Mouse (Mus musculus): ENCODE results near the gene Plekha7. TPM values are rescaled to one million over a fixed set of nuclear protein-coding genes. Genes with fewer than 3 reads are reported as not detected.

Plekha7 gene
- polyA plus RNA-seq, 1 experiment from 2014 or later = 4.2 TPM

DNA sequence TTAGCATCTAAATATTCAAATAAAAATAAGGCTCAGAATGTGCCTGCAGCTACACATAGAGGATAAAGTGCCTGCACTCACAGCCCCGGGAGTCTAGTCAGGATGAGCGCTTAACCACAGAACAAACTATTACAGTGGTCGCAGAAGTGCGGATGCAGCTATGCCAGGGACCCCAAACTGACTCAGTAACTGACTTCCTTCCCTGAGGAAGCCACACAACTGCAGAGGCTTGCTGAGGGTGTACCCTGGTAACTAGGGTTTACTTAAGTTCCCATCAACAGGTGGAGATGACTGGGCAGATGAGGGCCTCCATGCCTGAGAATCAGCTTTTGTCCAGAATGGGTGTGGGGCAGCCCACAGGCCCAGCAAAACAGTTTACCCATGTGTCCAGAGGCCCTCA, 69.9 kb downstream of the Plekha7 start:
- Histone ChIP-seq H3K9me3 (replicated peaks; ENCODE audit: control insufficient read depth, low read length) (no peaks in the 10 kb centered on the region), H3K27me3 (ENCODE audit: control insufficient read depth, insufficient read depth, low read depth, low read length) (peaks cover 11% of the 10 kb centered on the region), H3K4me1 (ENCODE audit: control insufficient read depth, low read depth, low read length) (peaks cover 7% of the 10 kb centered on the region), H3K36me3 (ENCODE audit: control insufficient read depth, insufficient read depth) (no peaks in the 10 kb centered on the region), H3K9ac (ENCODE audit: low read depth, low read length) (no peak overlapping the region), H3K4me2 (ENCODE audit: low read depth, low read length) (no peak overlapping the region), H3K4me3 (ENCODE audit: low read depth, low read length) (no peak overlapping the region), H3K27ac (ENCODE audit: low read length) (no peak overlapping the region)
- ATAC-seq (ENCODE audit: low read depth) = no peak
- 23% methylated on average over 4 of the region's 4 CpGs for WGBS (ENCODE audit: insufficient replicate concordance)

- Histone ChIP-seq H3K9me3 (replicated peaks; ENCODE audit: control insufficient read depth, low read length) (no peaks in the 10 kb centered on the region), H3K4me3 (ENCODE audit: low read depth, low read length) (peak overlapping the region; percentile 46), H3K27ac (ENCODE audit: low read length) (no peak overlapping the region), H3K4me2 (ENCODE audit: low read depth, low read length) (peak overlapping the region; percentile 55), H3K4me1 (ENCODE audit: control insufficient read depth, low read depth, low read length) (peaks cover 7% of the 10 kb centered on the region), H3K9ac (ENCODE audit: low read depth, low read length) (no peak overlapping the region), H3K36me3 (ENCODE audit: control insufficient read depth, insufficient read depth) (no peaks in the 10 kb centered on the region), H3K27me3 (ENCODE audit: control insufficient read depth, insufficient read depth, low read depth, low read length) (peaks cover 11% of the 10 kb centered on the region)
- WGBS (ENCODE audit: insufficient replicate concordance) = 1% methylated on average over 69 of the region's 69 CpGs
- peak; percentile 39; the same call in 1 of the 2 replicates for ATAC-seq (ENCODE audit: low read depth)
Observed at GRCm38 (mm10) chr7:116237157-116237981, 70.8 kb downstream of the Plekha7 start.

DNA sequence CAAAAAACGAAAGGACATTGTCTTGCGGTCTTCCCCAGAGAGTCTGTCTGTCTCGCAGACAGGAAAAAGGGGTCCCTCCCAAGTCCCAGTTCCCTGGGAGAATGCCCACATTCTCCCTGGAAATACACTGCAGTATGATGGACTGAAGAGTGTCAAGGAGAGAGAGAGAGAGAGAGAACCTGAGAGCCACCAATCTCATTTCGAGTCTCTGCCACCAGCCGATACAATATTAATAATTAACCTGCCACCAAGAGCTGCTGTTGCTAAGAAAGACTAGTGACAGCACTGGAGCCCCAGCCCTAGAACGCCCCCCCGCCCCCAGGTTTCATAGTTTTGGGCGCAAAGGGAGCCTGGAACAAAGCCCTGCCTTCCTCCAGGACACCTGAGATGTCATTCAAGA, 71.6 kb downstream of the Plekha7 start:
- Histone ChIP-seq H3K4me1 (ENCODE audit: control insufficient read depth, low read depth, low read length) (peaks cover 7% of the 10 kb centered on the region), H3K9ac (ENCODE audit: low read depth, low read length) (no peak overlapping the region), H3K36me3 (ENCODE audit: control insufficient read depth, insufficient read depth) (no peaks in the 10 kb centered on the region), H3K9me3 (replicated peaks; ENCODE audit: control insufficient read depth, low read length) (no peaks in the 10 kb centered on the region), H3K4me3 (ENCODE audit: low read depth, low read length) (peak overlapping the region; percentile 46), H3K27me3 (ENCODE audit: control insufficient read depth, insufficient read depth, low read depth, low read length) (peaks cover 11% of the 10 kb centered on the region), H3K4me2 (ENCODE audit: low read depth, low read length) (peak overlapping the region; percentile 55), H3K27ac (ENCODE audit: low read length) (no peak overlapping the region)
- WGBS (ENCODE audit: insufficient replicate concordance) = 45% methylated on average over 8 of the region's 8 CpGs
- ATAC-seq (ENCODE audit: low read depth) = peak; percentile 57

DNA sequence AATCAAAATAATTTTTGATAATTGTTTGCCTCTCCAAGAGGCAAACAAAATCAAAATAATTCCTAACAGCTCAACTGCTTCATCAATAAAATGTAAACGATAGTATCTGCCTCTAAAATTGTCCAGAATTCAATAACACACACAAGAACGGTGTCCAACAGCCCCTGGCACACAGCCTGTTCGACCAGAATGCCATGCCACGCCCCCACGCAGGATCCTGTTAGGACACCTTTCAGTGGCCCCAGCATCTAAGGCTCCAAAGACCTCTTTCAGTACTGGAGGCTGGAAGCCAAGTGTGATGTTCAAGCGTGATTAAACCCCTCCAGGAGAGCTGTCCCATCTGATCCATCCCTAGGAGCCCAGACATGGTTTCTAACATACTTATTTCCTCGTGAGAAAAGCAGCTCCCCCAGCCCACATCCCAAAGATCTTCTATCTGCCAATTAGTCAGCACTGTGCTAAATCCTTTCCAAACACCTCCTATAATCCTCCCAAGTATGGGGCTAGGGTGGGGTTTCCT, 73.8 kb downstream of the Plekha7 start:
- H3K9ac ChIP-seq (ENCODE audit: low read depth, low read length) = no peak overlapping the region
- no peak for ATAC-seq (ENCODE audit: low read depth)
- H3K27ac ChIP-seq (ENCODE audit: low read length) = no peak overlapping the region
- H3K4me2 ChIP-seq (ENCODE audit: low read depth, low read length) = no peak overlapping the region
- H3K27me3 ChIP-seq (ENCODE audit: control insufficient read depth, insufficient read depth, low read depth, low read length) = peaks cover 11% of the 10 kb centered on the region
- H3K4me1 ChIP-seq (ENCODE audit: control insufficient read depth, low read depth, low read length) = peaks cover 7% of the 10 kb centered on the region
- WGBS (ENCODE audit: insufficient replicate concordance) = 47% methylated on average over 7 of the region's 7 CpGs
- H3K36me3 ChIP-seq (ENCODE audit: control insufficient read depth, insufficient read depth) = no peaks in the 10 kb centered on the region
- no peaks in the 10 kb centered on the region for H3K9me3 ChIP-seq (replicated peaks; ENCODE audit: control insufficient read depth, low read length)
- no peak overlapping the region for H3K4me3 ChIP-seq (ENCODE audit: low read depth, low read length)

GRCm38 (mm10) chr7:116230811-116231609, 77.2 kb downstream of the Plekha7 start:
- 23% methylated on average over 11 of the region's 11 CpGs for WGBS (ENCODE audit: insufficient replicate concordance)
- no peak overlapping the region for H3K27ac ChIP-seq (ENCODE audit: low read length)
- ATAC-seq (ENCODE audit: low read depth) = no peak

GRCm38 (mm10) chr7:116226877-116227282, 81.3 kb downstream of the Plekha7 start:
- Histone ChIP-seq H3K9ac (ENCODE audit: low read depth, low read length) (no peak overlapping the region), H3K4me3 (ENCODE audit: low read depth, low read length) (no peak overlapping the region), H3K27me3 (ENCODE audit: control insufficient read depth, insufficient read depth, low read depth, low read length) (no peaks in the 10 kb centered on the region), H3K4me1 (ENCODE audit: control insufficient read depth, low read depth, low read length) (peaks cover 2% of the 10 kb centered on the region; the same call in 1 of the 2 replicates), H3K27ac (ENCODE audit: low read length) (no peak overlapping the region), H3K36me3 (ENCODE audit: control insufficient read depth, insufficient read depth) (no peaks in the 10 kb centered on the region), H3K9me3 (replicated peaks; ENCODE audit: control insufficient read depth, low read length) (no peaks in the 10 kb centered on the region), H3K4me2 (ENCODE audit: low read depth, low read length) (no peak overlapping the region)
- 60% methylated on average over 7 of the region's 7 CpGs for WGBS (ENCODE audit: insufficient replicate concordance)
- no peak for ATAC-seq (ENCODE audit: low read depth)

More at GRCm38 (mm10) chr7:116230811-116231609, 77.2 kb downstream of the Plekha7 start:
- H3K4me3 ChIP-seq (ENCODE audit: low read depth, low read length) = no peak overlapping the region
- no peaks in the 10 kb centered on the region for H3K27me3 ChIP-seq (ENCODE audit: control insufficient read depth, insufficient read depth, low read depth, low read length)
- peaks cover 4% of the 10 kb centered on the region for H3K4me1 ChIP-seq (ENCODE audit: control insufficient read depth, low read depth, low read length)
- no peak overlapping the region for H3K9ac ChIP-seq (ENCODE audit: low read depth, low read length)
- H3K9me3 ChIP-seq (replicated peaks; ENCODE audit: control insufficient read depth, low read length) = no peaks in the 10 kb centered on the region
- no peaks in the 10 kb centered on the region for H3K36me3 ChIP-seq (ENCODE audit: control insufficient read depth, insufficient read depth)
- H3K4me2 ChIP-seq (ENCODE audit: low read depth, low read length) = no peak overlapping the region

DNA sequence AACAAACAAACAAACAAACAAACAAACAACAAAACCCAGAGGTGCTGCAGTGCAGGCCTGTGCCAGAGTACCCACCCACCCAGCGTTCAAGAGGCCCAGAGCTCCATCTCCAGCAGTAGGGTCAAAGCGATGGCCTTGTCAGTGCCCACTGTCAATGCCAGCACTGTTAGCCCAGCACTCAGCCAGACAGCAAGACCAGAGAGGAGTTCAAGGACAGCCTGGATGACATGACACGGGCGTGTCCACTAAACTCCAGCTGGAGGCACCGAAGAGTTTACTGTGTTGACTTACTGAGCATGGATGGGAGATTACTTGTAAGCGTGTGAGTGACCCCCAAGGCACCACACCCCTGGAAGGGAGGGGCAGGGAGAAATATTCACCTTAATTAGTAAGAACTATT, 81.9 kb downstream of the Plekha7 start:
- no peak for ATAC-seq (ENCODE audit: low read depth)
- WGBS (ENCODE audit: insufficient replicate concordance) = 55% methylated on average over 6 of the region's 6 CpGs
- H3K4me2 ChIP-seq (ENCODE audit: low read depth, low read length) = no peak overlapping the region
- H3K4me3 ChIP-seq (ENCODE audit: low read depth, low read length) = no peak overlapping the region
- no peaks in the 10 kb centered on the region for H3K27me3 ChIP-seq (ENCODE audit: control insufficient read depth, insufficient read depth, low read depth, low read length)
- no peaks in the 10 kb centered on the region for H3K36me3 ChIP-seq (ENCODE audit: control insufficient read depth, insufficient read depth)
- H3K27ac ChIP-seq (ENCODE audit: low read length) = no peak overlapping the region
- H3K9ac ChIP-seq (ENCODE audit: low read depth, low read length) = no peak overlapping the region
- peaks cover 2% of the 10 kb centered on the region; the same call in 1 of the 2 replicates for H3K4me1 ChIP-seq (ENCODE audit: control insufficient read depth, low read depth, low read length)
- no peaks in the 10 kb centered on the region for H3K9me3 ChIP-seq (replicated peaks; ENCODE audit: control insufficient read depth, low read length)

GRCm38 (mm10) chr7:116224543-116224942, 83.6 kb downstream of the Plekha7 start:
- Histone ChIP-seq H3K27ac (ENCODE audit: low read length) (no peak overlapping the region), H3K4me1 (ENCODE audit: control insufficient read depth, low read depth, low read length) (peaks cover 2% of the 10 kb centered on the region; the same call in 1 of the 2 replicates)
- no peak for ATAC-seq (ENCODE audit: low read depth)

More at GRCm38 (mm10) chr7:116224543-116224942, 83.6 kb downstream of the Plekha7 start:
- Histone ChIP-seq H3K9ac (ENCODE audit: low read depth, low read length) (no peak overlapping the region), H3K27me3 (ENCODE audit: control insufficient read depth, insufficient read depth, low read depth, low read length) (no peaks in the 10 kb centered on the region), H3K36me3 (ENCODE audit: control insufficient read depth, insufficient read depth) (no peaks in the 10 kb centered on the region), H3K4me3 (ENCODE audit: low read depth, low read length) (no peak overlapping the region), H3K4me2 (ENCODE audit: low read depth, low read length) (no peak overlapping the region), H3K9me3 (replicated peaks; ENCODE audit: control insufficient read depth, low read length) (no peaks in the 10 kb centered on the region)
- WGBS (ENCODE audit: insufficient replicate concordance) = 67% methylated on average over 2 of the region's 2 CpGs

Measured in liver, embryonic 16.5 days (tissue).